Mouse (Mus musculus) adrenal gland, adult 2 months (tissue): ENCODE measurements around the gene Stox2. TPM values are rescaled to one million over a fixed set of nuclear protein-coding genes. Genes with fewer than 3 reads are reported as not detected.

ENCODE experiments used
- DNase-seq: peaks from one replicate; pipeline ENCODE4 v3.0.0; 2021
- polyA plus RNA-seq: library from polyadenylated mRNA; depleted of rRNA; stranded (reverse); fragments of >200 nt; gene quantifications from 2 replicates; pipeline ENCODE4 v1.2.3, GENCODE M21; 2012
- total RNA-seq, 2 experiments: library from RNA; stranded (reverse); gene quantifications; 2 replicates each; pipeline ENCODE4 v1.2.3; 2021

Gene Stox2
- total and polyA plus RNA-seq, 3 experiments = 3.6 to 12.4 (median 9.6) TPM

DNA sequence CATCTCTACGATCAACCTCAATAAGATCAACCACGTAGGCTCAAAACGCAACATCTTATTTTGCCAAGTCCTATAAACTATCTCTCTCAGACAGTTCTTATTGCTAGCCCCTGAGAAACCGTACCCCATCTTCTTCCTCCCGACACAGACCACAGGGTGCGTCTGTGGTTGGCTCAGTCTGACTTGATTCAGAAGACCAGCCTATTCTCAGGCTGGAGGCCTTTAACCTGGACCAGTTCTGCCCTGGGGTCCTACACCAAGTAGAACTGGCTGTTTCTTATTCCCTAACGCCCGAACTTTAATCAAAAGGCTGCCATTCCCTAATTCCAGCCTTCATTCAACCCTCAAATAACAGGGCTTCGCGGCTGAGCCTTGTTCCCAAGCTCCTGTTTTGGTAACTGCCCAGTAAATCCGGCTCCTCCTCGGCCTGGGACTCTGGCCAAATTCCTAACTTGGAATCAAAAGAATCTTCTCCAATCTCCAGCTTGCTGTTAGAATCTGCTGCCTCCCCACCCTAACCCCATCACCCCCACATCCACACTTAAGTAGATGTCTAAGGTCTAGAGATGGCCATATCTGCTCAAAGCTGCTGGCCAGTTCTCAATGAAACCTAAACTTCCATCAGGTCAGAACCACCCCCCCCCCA, 91.5 kb downstream of the Stox2 start:
- peak; percentile 42 for DNase-seq

DNA sequence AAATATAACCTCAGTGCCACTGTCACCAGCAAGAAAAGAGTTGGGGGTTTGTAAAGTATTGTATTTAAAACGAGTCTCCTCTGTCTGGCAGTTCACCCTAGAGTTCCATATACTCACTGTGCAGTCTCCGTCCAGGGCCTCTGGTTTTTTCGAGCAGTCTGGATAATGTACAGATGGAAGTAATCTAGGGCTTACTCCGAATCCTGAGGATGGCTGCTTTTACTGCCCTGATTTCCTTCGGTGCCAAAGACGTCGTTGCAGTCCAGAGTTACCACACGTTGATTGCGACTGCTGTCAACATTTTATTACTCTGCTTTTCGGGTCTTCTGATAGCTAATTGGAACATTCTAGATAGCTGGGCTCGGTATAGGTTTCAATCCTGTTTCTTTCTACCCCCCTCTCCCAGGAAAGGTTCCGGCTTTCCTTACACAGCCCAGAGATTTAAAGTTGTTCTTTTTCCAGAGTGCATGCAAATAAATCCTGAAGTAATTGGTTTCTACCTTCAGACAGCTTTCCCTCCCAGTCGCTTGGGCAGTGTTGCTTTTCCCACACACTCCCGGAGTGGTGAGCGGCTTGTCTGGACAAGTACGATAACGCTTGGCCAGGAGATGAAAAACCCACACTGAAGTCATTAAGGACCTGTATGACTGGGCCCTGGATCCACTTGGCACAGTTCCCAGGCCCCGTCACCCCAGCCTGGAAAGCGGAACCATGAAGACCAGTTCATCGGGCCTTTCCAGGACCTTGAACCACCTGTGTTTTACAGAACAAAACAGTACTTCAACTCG, 94.1 kb downstream of the Stox2 start:
- DNase-seq = peak; percentile 53

DNA sequence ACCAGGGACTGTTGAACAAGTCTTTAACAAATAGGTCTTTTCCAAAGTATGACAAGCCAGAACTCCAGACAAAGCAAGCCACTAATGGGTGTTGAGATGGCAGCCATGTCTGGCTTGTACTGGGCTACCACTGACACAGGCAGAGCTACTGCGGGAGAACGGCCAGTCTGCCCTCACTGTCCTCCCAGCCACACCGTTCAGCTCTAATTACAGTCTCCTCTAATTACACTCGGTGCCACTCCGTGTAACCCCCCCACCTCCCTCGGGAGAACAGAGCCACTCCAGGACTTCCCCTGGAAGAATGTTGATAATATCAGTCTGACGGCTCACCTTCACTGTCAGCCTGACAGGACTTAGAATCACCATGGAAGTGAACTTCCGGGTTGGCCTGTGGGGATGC, 97.1 kb downstream of the Stox2 start:
- no peak for DNase-seq

- DNase-seq = no peak
Measured at GRCm38 (mm10) chr8:47347809-47348208, 98.4 kb downstream of the Stox2 start.

DNA sequence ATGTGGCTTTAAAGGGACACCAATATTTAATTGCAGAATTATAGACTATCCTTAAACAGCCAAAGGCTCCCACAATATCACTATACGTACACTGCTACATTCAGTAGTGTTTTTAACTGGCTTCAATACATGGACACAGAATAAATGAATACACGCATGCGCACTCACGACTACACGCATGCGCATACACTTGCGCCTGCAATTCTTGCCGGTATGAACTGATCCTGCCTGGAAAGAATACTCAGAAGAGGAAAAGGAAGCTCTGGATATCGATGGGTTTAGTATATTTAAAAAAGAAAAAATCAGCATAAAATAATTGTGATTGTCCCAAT, 100.4 kb downstream of the Stox2 start:
- no peak for DNase-seq

DNA sequence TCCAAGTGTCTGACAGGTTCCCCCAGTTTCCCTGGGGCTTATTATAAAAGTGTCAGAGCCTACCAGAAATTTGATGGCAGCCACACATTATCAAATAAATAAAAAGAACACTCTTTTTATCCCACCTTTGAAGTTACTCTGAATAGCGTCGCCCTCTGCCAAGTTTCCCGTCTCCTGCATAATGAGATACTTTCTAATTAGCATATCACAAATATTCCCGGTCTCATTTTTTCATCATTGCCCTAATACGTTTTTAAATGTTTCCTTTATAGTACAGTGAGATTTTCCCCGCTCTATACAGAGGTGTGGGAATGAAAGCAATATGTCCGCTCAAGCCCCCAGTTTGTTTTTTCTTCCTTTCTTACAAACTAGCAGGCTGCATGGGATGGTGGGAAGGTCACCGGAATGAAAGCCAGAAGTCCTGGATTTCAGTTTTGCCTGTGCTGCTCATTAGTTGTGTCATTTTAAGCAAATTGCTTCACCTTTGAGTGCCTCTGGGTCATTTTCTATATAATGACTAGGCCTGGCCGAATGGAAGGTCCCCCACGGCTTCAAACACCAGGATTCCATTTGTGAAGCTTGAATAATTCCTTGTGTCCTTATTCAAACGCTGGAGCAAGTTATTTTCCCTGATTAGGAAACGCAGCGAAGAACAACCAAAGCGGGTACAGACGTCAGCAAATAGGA, 100.9 kb downstream of the Stox2 start:
- no peak for DNase-seq

DNA sequence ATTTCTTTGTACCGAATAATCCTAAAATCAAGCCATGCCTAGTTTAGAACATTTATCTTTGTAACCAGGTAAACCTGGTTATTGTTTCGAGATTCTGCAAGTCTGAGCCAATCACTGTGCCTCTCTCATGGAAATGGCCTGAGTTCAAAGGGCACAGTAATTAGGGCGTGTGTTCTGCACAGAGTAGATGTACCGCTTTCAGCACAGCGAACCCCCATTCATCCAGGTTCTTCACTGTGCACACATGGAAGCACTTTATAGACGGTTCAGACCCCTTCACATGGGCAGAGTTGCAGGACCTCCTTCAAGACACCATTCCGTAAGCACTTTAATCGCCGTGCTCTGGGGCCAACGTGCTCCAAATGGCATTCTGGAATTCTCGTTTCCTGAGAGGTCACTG, 104.7 kb downstream of the Stox2 start:
- no peak for DNase-seq

- DNase-seq = no peak
Measured at GRCm38 (mm10) chr8:47338691-47339323, 107.4 kb downstream of the Stox2 start.

- no peak for DNase-seq
Measured at GRCm38 (mm10) chr8:47336433-47336832, 109.7 kb downstream of the Stox2 start.

DNA sequence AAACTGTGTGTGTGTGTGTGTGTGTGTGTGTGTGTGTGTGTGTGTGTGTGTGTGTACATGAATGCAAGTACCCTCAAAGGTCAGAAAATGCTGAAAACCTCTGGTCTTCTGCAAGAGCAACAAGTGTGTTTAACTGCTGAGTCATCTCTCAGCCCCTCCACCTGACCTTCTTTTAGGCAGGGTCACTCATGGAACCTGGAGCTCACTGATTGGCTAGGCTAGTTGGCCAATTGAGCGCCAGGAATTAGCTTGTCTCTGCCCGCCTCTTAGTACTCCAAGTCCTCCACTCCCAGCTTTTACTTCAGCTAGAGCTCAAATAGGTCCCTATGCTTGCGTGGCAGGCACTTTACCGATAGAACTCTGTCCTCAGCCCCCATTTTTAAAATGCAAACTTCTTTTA, 110.2 kb downstream of the Stox2 start:
- no peak for DNase-seq

- no peak for DNase-seq
Measured at GRCm38 (mm10) chr8:47334223-47334757, 111.9 kb downstream of the Stox2 start.

DNA sequence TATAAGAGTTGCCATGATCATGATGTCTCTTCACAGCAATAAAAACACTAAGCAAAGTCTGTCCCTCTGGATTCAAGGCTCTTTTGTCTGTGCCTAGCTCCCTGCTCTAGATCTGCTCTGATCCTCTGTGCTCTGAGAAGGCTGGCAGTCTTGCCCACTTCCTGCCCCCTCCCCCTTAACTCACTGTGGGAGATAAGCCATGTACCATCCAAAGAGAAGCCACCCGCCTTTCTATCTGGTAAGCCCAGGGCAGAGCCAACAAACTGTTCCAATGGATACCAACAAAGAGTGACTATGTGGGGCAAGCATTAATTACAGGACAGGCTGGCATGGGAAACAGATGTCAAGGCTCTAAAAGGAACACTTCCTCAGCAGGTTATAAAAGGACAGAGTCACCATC, 113.2 kb downstream of the Stox2 start:
- DNase-seq = no peak

DNA sequence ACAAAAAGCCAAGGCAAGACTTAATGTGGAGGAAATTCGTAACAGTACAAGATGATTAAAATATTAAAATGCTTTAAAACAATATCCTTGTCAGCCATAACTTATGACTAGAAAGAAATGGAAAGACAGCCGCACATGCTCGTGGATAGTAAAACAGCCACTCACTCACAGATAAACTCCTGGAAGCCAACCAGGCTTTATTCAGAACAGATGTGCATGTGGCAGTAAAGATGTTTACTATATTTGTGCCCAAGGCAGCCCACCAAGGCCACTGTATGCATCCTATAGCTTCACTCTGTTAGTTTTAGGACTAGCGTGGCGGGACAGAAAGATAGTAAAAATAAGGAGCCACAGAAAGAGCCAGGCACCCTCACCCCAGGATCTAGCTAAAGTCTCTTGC, 115.2 kb downstream of the Stox2 start:
- DNase-seq = no peak

DNA sequence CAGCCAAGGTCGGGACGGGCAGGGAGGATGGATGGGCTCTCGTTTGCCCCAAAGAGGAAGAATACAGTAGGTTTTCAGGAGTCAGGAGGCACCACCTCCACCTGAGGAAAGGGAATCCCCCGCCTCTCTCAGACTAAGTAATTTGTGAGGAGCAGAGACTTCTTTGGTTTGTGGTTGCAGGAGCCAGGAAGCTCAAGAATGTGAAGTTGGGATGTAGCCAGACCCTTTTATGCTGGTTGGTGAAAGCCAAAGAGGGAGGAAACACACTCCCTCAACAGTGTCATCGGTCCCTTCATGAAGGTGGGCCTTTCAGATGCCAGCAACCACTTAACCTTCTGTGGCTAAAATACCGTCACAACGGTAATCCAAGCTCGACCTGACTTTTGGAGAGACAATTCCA, 119.8 kb downstream of the Stox2 start:
- no peak for DNase-seq

DNA sequence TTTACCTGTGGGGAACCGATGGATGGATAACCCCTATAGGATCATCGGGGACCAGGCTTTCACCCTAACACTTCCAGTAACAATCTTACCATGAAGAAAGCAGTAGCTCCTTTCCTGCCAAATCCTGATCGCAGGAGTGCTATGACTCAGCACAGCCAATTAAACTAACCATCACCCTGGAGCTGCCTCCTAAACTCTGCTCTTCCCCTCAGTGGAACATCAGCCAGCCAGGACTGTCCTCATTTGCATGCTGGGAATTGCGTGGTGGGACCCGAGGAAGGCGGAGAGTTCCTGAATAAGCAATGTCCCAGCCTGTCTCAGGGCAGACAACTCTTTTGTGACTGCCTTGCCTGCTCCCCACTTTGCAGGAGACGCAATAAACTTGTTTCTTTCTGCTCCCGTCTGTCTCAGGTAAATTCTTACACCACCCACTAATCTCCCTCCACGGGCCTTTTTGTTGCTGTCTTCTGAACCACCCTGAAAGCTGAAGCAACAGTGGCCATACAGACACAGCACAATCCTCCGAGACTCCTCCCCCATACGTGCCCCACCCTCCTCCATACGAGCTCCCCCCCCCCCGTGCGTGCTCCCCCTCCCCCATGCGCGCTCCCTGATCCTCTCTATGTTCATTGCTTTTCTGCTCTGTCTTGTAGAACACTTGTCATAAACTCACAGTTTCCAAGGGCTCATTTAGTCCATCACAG, 121.9 kb downstream of the Stox2 start:
- DNase-seq = no peak

DNA sequence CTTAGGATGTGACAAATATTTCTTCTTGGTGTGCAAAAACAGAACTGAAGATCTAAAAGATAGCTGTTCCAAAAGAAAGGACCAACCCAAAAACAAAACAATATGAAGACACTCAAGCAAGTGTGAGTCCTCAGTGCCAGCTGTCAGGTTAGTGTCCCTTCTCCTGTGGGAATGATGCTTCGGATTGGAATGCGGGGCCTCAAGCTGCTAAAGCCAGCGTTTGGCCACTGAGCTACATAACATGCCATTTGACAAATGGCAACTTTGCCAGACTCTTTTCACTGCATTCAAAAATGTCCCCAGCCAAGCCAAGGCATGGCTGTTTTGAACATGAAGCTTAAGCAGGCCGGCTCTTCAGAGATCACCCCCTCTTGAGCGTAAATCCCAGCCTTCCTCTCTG, 124.9 kb downstream of the Stox2 start:
- DNase-seq = no peak

DNA sequence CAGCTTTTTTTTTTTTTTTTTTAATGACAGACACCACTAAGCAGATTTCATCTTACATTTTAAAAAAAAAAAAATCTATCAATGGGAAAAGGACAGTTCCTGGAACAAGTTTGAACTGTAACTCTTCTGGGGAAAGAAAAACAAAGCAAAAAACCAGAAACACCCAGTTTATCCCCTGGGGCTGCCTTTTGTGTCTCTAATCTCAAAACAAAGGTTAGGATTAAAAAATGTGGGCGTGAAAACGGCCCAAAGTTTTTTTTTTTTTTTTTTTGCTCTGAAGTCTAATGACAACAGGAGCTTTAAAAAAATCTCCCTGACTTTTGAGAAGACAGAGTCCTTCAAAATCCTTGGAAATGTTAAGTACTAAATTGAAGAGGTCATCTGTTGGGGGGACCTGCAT, 125.5 kb downstream of the Stox2 start:
- no peak for DNase-seq

DNA sequence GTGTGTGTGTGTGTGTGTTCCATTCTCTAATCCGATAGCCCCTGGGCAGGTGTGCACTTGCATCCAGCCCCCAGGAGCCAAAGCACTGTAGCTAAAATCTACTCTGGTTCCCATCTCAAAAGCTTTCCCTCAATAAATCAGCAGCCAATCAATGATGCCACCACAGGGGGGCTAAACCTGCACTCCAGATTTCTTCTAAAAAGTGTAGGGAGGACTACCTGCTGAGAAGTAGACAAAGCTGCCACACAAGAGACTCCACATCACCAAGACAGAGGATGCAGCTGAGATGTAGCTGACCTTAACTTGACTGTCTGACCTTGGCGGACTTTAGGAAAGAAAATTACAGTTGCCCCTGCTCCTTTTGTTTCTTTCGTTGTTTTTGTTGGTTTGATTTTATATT, 127.7 kb downstream of the Stox2 start:
- no peak for DNase-seq

- no peak for DNase-seq
Measured at GRCm38 (mm10) chr8:47308176-47308575, 138.0 kb downstream of the Stox2 start.

GRCm38 (mm10) chr8:47306372-47306771, 139.8 kb downstream of the Stox2 start:
- DNase-seq = no peak

- no peak for DNase-seq
Measured at GRCm38 (mm10) chr8:47305880-47306279, 140.3 kb downstream of the Stox2 start.

- no peak for DNase-seq
Measured at GRCm38 (mm10) chr8:47298460-47298859, 147.7 kb downstream of the Stox2 start.
